Mouse (Mus musculus): Measurements from ENCODE around the gene Tgfa.

Gene Tgfa

DNA sequence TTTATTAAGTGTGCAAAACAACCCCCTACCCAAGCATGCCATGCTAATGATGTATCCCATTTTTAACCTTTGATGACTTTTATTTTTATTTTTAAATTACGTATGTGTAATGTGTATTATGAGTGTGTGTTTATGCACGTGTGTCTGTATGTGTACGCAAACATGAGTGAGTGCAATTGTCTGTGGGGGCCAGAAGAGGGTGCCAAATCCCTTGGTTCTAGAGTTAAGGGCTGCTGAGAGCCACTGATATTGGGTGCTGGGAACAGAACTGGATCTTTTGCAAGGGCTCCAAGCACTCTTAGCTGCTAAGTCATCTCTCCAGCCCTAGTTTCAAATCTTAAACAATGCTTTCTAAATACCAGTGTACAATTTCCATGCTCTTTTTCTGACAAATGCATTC is 103.9 kb downstream of the Tgfa start:
- no peak for DNase-seq

DNA sequence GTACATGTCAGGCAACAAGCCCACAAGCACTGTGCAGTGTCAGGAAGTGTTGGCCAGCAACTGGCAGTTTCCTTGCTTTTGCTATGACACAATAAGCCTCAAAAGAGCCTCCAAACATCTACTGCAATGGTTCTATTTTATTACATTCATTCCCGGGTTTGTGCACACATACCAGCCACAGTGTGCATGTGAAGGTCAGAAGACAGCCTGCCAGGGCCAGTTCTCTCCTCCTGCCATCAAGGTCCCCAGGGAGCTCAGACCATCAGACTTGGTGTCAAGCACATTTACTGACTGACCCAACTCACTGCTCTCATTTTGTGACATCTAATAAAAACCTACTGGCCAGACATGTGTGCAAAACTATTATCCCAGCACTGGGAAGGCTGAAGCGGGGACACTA is 104.4 kb downstream of the Tgfa start:
- no peak for DNase-seq

DNA sequence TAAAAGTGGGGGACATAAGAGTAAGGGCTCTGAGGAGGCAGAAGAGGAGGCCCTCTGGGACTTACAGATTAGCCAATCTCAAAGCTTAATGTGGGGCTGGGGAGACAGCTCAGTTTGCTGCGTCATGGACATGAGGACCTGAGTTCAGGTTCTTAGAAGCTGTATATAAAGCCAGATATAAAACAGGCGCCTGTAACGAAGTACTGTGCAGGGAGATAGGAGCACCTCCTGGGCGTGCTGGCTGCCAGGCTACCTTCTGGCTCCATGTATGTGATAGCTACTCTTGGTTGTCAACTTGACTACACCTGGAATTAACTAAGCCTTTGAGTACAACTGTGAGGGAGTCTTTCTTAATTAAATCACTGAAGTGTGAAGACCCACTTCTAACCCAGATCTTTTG is 110.7 kb downstream of the Tgfa start:
- DNase-seq: no peak

DNA sequence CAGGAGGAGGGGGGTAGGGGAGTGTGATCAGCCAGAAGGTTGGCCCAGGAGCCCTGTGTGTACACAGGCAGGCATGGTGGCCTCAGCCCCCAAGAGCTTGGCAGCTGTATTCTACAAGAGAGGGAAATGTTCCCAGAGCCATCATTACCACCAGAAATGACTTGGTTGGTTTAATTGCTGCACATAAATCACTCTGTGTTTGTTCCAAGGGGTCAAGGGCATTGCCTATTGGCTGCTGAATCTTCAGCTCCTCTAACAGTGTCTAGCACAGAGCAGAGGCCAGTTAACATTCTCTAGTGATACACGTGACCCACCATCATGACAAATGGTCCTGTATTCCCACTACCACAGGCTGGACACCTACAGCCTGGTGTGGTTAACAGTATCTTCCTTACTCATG is 119.0 kb downstream of the Tgfa start:
- DNase-seq: no peak

DNA sequence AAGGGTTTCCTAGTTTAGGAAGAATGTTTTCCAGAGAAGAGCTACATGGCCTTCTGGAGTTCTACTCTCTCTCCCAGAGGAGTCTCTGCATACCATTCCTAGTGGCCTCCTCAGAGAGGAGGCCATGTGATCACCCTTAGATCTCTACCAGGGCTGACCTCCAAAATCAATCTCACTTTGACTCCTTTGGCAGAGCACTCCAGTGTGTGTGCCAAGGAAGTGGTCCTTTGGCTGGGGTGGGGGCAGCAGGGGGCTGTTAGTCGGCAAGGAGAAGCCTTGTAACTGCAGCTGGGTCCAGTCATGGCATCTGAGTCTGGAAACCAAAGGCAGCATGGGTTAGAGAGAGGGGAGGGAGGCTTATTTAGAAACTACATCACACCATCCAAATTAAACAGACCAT is 122.0 kb downstream of the Tgfa start:
- DNase-seq: no peak

DNA sequence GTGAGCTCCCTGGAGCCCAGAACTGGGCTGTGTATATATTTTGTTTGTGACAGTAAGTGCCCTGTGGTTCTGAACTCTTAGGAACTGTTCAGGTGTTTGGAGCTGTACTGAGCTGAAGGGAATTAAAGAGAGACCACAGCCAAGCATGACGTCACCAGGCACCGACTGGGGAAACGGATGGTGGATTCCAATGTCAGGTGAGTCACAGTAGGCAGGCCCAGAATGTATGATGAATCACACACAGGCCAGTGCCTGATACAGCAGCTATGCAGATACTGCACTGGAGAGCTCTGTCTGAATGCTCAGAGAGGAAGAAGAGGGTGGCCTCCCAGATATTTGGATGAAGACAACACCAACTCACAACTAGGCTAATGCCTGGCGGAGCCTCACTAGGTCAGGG is 123.8 kb downstream of the Tgfa start:
- DNase-seq: no peak

DNA sequence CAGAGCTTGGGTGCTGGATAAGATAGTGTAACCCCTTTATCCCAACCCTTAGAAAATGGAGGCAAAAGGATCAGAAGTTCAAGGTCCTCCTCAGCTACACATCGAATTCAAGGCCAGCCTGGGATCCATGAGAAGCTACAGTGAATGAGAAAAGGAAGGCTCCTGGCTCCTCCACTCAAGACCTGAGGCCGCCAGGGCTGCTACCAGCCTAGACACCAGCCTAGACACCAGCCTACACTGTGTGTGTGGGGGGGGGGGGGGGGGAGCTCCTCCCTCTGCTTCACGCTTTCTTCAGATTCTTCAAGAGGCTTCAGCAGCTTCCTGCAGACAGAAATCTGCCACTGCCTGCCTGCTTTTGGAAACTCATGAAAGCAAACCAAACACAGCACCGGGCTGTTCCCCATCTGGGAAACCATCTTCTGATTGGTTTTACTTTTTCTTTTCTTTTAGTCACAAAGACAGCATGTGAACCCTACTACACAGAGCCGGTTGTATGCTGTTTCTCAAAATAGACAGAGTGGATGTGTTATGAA is 127.1 kb downstream of the Tgfa start:
- DNase-seq: no peak

DNA sequence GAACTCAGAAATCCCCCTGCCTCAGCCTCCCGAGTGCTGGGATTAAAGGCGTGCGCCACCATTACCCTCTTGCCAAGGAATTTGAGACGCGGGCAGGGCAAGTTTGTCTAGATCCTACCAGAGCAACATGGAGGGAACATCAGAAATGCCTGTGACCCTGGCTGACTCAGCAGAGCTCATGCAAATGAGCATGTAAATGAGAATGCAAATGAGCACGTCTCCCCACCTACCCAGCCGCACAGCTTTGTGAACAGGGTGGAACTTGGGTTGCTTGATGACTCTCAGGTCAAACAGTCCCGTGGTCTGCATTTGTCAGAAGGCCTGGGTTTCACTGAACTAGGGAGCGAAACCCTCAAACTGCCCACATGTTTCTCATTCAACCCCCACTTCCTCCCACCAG is 128.0 kb downstream of the Tgfa start:
- DNase-seq: no peak

DNA sequence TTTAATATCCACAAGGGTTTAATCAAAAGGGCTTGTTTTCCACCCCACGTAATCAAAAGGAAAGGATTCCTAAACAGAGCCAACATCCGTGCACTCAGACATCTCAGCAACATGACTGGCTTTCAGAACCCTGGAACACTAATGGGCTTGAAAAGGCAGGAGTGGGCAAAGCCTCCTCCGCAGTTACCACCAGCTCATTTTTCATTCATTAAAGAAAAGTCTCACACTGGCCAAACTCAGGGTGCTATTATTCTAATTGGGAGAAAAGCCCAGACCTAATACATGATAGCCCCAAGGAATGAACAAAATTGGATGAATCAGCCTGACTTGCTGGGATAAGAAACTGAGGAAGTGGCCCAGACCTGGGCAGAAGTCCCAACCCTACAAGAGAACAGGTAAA is 129.4 kb downstream of the Tgfa start:
- DNase-seq: no peak

Measured in thymus, postnatal 36 days (tissue).